Mouse (Mus musculus): ENCODE measurements around the gene Adam8.

The Adam8 gene

GRCm38 (mm10) chr7:139944291-139945240 is 47.8 kb downstream of the Adam8 start:
- peak in 1 of 2 experiments; percentile 21 for DNase-seq

GRCm38 (mm10) chr7:139943674-139944281 is 48.6 kb downstream of the Adam8 start, which contains the start of gene Utf1:
Gene Utf1, plus strand, starts transcription at chr7:139943789.
- peak; percentile 49 to 55 for DNase-seq

- no peak for DNase-seq
Observed at GRCm38 (mm10) chr7:139940476-139941209, 51.7 kb downstream of the Adam8 start.

GRCm38 (mm10) chr7:139937810-139938209 is 54.6 kb downstream of the Adam8 start:
- no peak for DNase-seq

- DNase-seq = no peak
Observed at GRCm38 (mm10) chr7:139937138-139937537, 55.2 kb downstream of the Adam8 start.

GRCm38 (mm10) chr7:139936705-139937104 is 55.7 kb downstream of the Adam8 start:
- DNase-seq = no peak

- DNase-seq = peak; percentile 47 to 49
Observed at GRCm38 (mm10) chr7:139930732-139931131, 61.6 kb downstream of the Adam8 start.

All from B cell, adult 2 months (primary cell).